20 mouse cellular contexts compared by ENCODE assay signal in genomic region chr17:8731073-8731472, GRCm38 (mm10).
DNase-seq lines count a peak whose midpoint lies in the region; ATAC-seq and TF ChIP-seq lines count a peak whose summit lies in the region.
"Had no signal": no experiment of that assay in that cellular context is flagged by ENCODE, and none has a peak within 500 bp of the region (broad histone marks: within the 10 kb centered on the region; RNA-seq: fewer than 3 reads in every experiment).

No protein-coding gene starts in this region.

- peak; percentile 25 for TF ChIP-seq CTCF in Patski (IDR thresholded peaks at IDR 0.05)

- POLR2A ChIA-PET in Patski (lab: Charles Lee): no interaction called here

- CTCF ChIA-PET in Patski (lab: Charles Lee): no interaction called here

- no peak for ATAC-seq in Patski
- ATAC-seq: intestine, postnatal 0 days; lung, postnatal 0 days had no signal

- in situ Hi-C loops in Patski (cut with MboI; ENCODE audit: low pct_unique_long_range_greater_than_20kb): no loop called here

- DNase-seq in layer of hippocampus, adult 11-12 months (ENCODE audit: low spot score): peak; percentile 25
- DNase-seq in layer of hippocampus, postnatal 14 days (ENCODE audit: low spot score in 2 of 2): no peak
- DNase-seq in retina, postnatal 1 day: peak; percentile 36
- DNase-seq in retina, embryonic 14.5 days (ENCODE audit: low spot score): no peak
- DNase-seq in Patski (ENCODE audit: low read depth, low spot score): no peak
- DNase-seq in lung, postnatal 14 days: no peak
- no peak for DNase-seq in thymus, postnatal 4 days
- DNase-seq: adrenal gland, postnatal 10 days; cerebellum, adult 8-10 months; cerebellum, postnatal 36 days; embryo, embryonic 11 days; gastrocnemius, postnatal 10 days; right cerebral cortex, postnatal 25 days; spleen, adult 18-20 months had no signal

- peaks cover 15% of the 10 kb centered on the region for H3K27me3 ChIP-seq in Patski
- H3K27me3 ChIP-seq: embryonic facial prominence, embryonic 13.5 days; forebrain, embryonic 12.5 days; hindbrain, embryonic 12.5 days; kidney, embryonic 15.5 days had no signal

Comparison
In these comparisons a context has a peak if more than half of its experiments do, and no peak if none do; other contexts are left out.
1. DNase-seq: peak in layer of hippocampus, adult 11-12 months (single experiment) and retina, postnatal 1 day (single experiment); none in layer of hippocampus, postnatal 14 days (0 of 2), retina, embryonic 14.5 days (single experiment), Patski (single experiment), lung, postnatal 14 days (single experiment) and thymus, postnatal 4 days (single experiment).